ENCODE assay signal across 13 mouse cellular contexts in the genomic region with DNA sequence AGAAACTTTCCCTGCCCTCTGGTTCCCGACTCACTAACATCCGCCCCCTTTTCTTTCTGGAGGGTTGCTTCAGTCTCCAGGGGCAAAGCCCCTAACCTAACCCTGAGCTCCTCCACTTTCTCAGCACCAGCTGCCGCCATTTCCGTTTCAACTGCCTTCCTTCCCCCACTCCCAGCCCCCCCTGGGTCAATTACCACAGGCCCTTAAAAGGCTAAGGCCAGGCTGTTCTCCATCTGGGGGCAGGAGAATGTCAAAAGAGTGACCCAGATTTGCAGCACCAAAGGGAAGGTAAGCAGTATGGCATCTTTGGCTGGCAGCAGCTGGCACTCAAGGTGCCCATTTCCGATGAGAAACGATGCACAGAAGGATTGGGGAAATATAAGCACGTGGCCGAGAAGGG. TPM values are rescaled to one million over a fixed set of nuclear protein-coding genes. Genes with fewer than 3 reads are reported as not detected.
A peak's percentile ranks its signal among the peaks of the same experiment; 100 is the strongest.
DNase-seq lines count a peak whose midpoint lies in the region; ATAC-seq lines count a peak whose summit lies in the region.
"Had no signal": no experiment of that assay in that cellular context is flagged by ENCODE, and none has a peak within 500 bp of the region (broad histone marks: within the 10 kb centered on the region; RNA-seq: fewer than 3 reads in every experiment).

No protein-coding gene starts in this region.

- peak; percentile 15 for DNase-seq in cerebellum, adult 11-12 months
- DNase-seq in cerebellum, adult 9-10 months = no peak
- no peak for DNase-seq in heart, postnatal 14 days
- peak; percentile 16 for DNase-seq in embryonic facial prominence, embryonic 11.5 days (ENCODE audit: low spot score)
- DNase-seq in retina, postnatal 1 day = peak; percentile 80
- DNase-seq in adrenal gland, postnatal 36 days = no peak
- no peak for DNase-seq in adrenal gland, postnatal 25 days
- DNase-seq: lung, adult 2 months had no signal

- WGBS in heart, embryonic 13.5 days = 52% methylated on average over 8 of the region's 8 CpGs
- WGBS in embryonic facial prominence, embryonic 11.5 days = 46% methylated on average over 8 of the region's 8 CpGs

- peaks cover 31% of the 10 kb centered on the region for H3K4me1 ChIP-seq in heart, embryonic 13.5 days
- H3K4me1 ChIP-seq in embryonic facial prominence, embryonic 11.5 days (ENCODE audit: control insufficient read depth, insufficient read depth, low read length) = no peaks in the 10 kb centered on the region

- H3K27ac ChIP-seq in heart, embryonic 13.5 days (replicated peaks) = no peak overlapping the region
- H3K27ac ChIP-seq in embryonic facial prominence, embryonic 11.5 days (replicated peaks; ENCODE audit: low read depth, low read length) = no peak overlapping the region
- H3K27ac ChIP-seq: limb, embryonic 15.5 days; stomach, postnatal 0 days had no signal

- H3K36me3 ChIP-seq in heart, embryonic 13.5 days = peaks cover 33% of the 10 kb centered on the region
- H3K36me3 ChIP-seq in embryonic facial prominence, embryonic 11.5 days (replicated peaks; ENCODE audit: control insufficient read depth, insufficient read depth, low read depth, low read length) = peaks cover 4% of the 10 kb centered on the region

- no peak for ATAC-seq in heart, embryonic 13.5 days (ENCODE audit: extremely low read depth, insufficient number of reproducible peaks, low FRiP score, low TSS enrichment)
- no peak for ATAC-seq in embryonic facial prominence, embryonic 11.5 days (replicated peaks; ENCODE audit: insufficient number of reproducible peaks, low FRiP score, low TSS enrichment, low read depth)

- no peaks in the 10 kb centered on the region for H3K27me3 ChIP-seq in heart, embryonic 13.5 days (replicated peaks)
- no peaks in the 10 kb centered on the region for H3K27me3 ChIP-seq in embryonic facial prominence, embryonic 11.5 days (ENCODE audit: control insufficient read depth, insufficient read depth, low read length)
- H3K27me3 ChIP-seq: limb, embryonic 15.5 days had no signal

- H3K4me2 ChIP-seq in heart, embryonic 13.5 days = no peak overlapping the region
- H3K4me2 ChIP-seq in embryonic facial prominence, embryonic 11.5 days (ENCODE audit: low read depth, low read length) = no peak overlapping the region
- H3K4me2 ChIP-seq: limb, embryonic 15.5 days had no signal

- peak overlapping the region; percentile 55 for H3K9ac ChIP-seq in heart, embryonic 13.5 days
- no peak overlapping the region for H3K9ac ChIP-seq in embryonic facial prominence, embryonic 11.5 days (replicated peaks; ENCODE audit: low read length)
- H3K9ac ChIP-seq: limb, embryonic 15.5 days had no signal

- no peaks in the 10 kb centered on the region for H3K9me3 ChIP-seq in heart, embryonic 13.5 days
- no peaks in the 10 kb centered on the region for H3K9me3 ChIP-seq in embryonic facial prominence, embryonic 11.5 days (replicated peaks; ENCODE audit: control insufficient read depth, low read length)
- H3K9me3 ChIP-seq: limb, embryonic 15.5 days; megakaryocyte, embryonic 14.5 days had no signal

- intact Hi-C loops in heart, postnatal 14 days (cut with DNase I) = no loop called here

- H3K4me3 ChIP-seq in heart, embryonic 13.5 days = no peak overlapping the region
- no peak overlapping the region for H3K4me3 ChIP-seq in embryonic facial prominence, embryonic 11.5 days (ENCODE audit: low read depth, low read length)
- H3K4me3 ChIP-seq: limb, embryonic 15.5 days; myocyte had no signal

RNA-seq across cellular contexts. Expression of a gene that starts 57.7 kb away (rescaled TPM):
- polyA plus RNA-seq in heart, embryonic 13.5 days (2015; fragmentation: Nextera tagmentation; extraction: Ambion mirVana) = 137 and 146 TPM in 2 replicates
- 100 to 1,000 TPM; 114 to 118 TPM for total RNA-seq in heart, postnatal 14 days (2021)
- 118 and 120 TPM in 2 replicates for polyA plus RNA-seq in embryonic facial prominence, embryonic 11.5 days (2014; fragmentation: Nextera tagmentation; extraction: Ambion mirVana)
- total RNA-seq in adrenal gland, postnatal 36 days (2021) = 100 to 1,000 TPM; 155 to 161 TPM
- 156 and 198 TPM in 2 replicates for total RNA-seq in adrenal gland, postnatal 25 days (2021)

Comparison
In these comparisons a context has a peak if more than half of its experiments do, and no peak if none do; other contexts are left out.
1. DNase-seq: peak in cerebellum, adult 11-12 months (single experiment), embryonic facial prominence, embryonic 11.5 days (single experiment) and retina, postnatal 1 day (single experiment); none in cerebellum, adult 9-10 months (single experiment), heart, postnatal 14 days (0 of 2), adrenal gland, postnatal 36 days (0 of 2) and adrenal gland, postnatal 25 days (single experiment).